Mouse (Mus musculus) CH12.LX (cell line): ENCODE data around the gene Slc17a9. TPM values are rescaled to one million over a fixed set of nuclear protein-coding genes. Genes with fewer than 3 reads are reported as not detected.

Source experiments
- DNase-seq: peaks from one replicate; pipeline ENCODE4 v3.0.0-alpha.2; 2013; ENCODE audit errors: extremely low read depth
- H3K27ac ChIP-seq: 2 replicates; pipeline ENCODE4 v1.5.1; 2012; ENCODE audit warnings: low read depth, mild to moderate bottlenecking, control low read depth, moderate library complexity; ENCODE audit not compliant: insufficient read depth
- H3K27me3 ChIP-seq: replicated peaks from 2 replicates; pipeline ENCODE3; 2012; ENCODE audit warnings: inconsistent platforms
- H3K36me3 ChIP-seq, 2 experiments: replicated peaks in 1 of 2; 2 replicates each; pipeline versions ENCODE3 to v1.6.1; 2012; ENCODE audit warnings: inconsistent platforms in 1 of 2, low read length in 1 of 2, mild to moderate bottlenecking in 1 of 2, mixed read lengths in 1 of 2, moderate library complexity in 1 of 2; ENCODE audit not compliant: control insufficient read depth in 1 of 2, insufficient read depth in 1 of 2
- H3K4me1 ChIP-seq, 2 experiments: 2 replicates each; pipeline ENCODE4 v1.6.1; 2012; ENCODE audit warnings: inconsistent platforms in 1 of 2, moderate library complexity in 1 of 2; ENCODE audit not compliant: insufficient read depth in 2 of 2, control insufficient read depth in 1 of 2
- H3K4me2 ChIP-seq: 2 replicates; pipeline ENCODE4 v1.6.1; 2012; ENCODE audit warnings: low read depth, mild to moderate bottlenecking, control low read depth; ENCODE audit not compliant: poor library complexity, insufficient read depth, severe bottlenecking
- H3K4me3 ChIP-seq, 3 experiments: fragments of 150-350 bp in 1 of 3; sonication (generic) in 1 of 3; replicated peaks in 1 of 3; 2 replicates each; pipeline versions ENCODE3 to v1.5.1; 2011 to 2012; ENCODE audit warnings: low read depth in 2 of 3, low read length in 2 of 3, mild to moderate bottlenecking in 2 of 3, moderate library complexity in 2 of 3, control low read depth in 1 of 3, improper control_type of control experiment in 1 of 3, inconsistent platforms in 1 of 3, mixed read lengths in 1 of 3; ENCODE audit not compliant: poor library complexity in 1 of 3
- H3K79me2 ChIP-seq: replicated peaks from 2 replicates; pipeline ENCODE4 v1.6.1; 2012; ENCODE audit warnings: mild to moderate bottlenecking, moderate library complexity; ENCODE audit not compliant: control insufficient read depth, poor library complexity, insufficient read depth, severe bottlenecking; ENCODE audit errors: extremely low read depth
- H3K9ac ChIP-seq: 2 replicates; pipeline ENCODE4 v1.6.1; 2012; ENCODE audit warnings: low read depth, mild to moderate bottlenecking, control low read depth, moderate library complexity; ENCODE audit not compliant: insufficient read depth
- H3K9me3 ChIP-seq: replicated peaks from 2 replicates; pipeline ENCODE3; 2012; ENCODE audit warnings: low read length, inconsistent platforms, mixed read lengths
- CHD1 ChIP-seq: IDR thresholded peaks from 2 replicates; pipeline ENCODE4 v1.6.1; 2012; ENCODE audit warnings: low read depth, low read length, improper control_type of control experiment, inconsistent platforms
- E2F4 ChIP-seq: IDR thresholded peaks from 2 replicates; pipeline ENCODE4 v1.6.1; 2011; ENCODE audit warnings: low read depth, low read length, improper control_type of control experiment; ENCODE audit not compliant: insufficient replicate concordance
- EP300 ChIP-seq: IDR thresholded peaks from 2 replicates; pipeline ENCODE4 v1.6.1; 2011; ENCODE audit warnings: low read length, improper control_type of control experiment
- GABPA ChIP-seq: IDR thresholded peaks from 2 replicates; pipeline ENCODE4 v1.6.1; 2012; ENCODE audit warnings: low read depth, low read length, improper control_type of control experiment, inconsistent platforms; ENCODE audit not compliant: insufficient replicate concordance
- IRF4 ChIP-seq: IDR thresholded peaks from 2 replicates; pipeline ENCODE4 v1.6.1; 2014; ENCODE audit warnings: low read depth, mild to moderate bottlenecking, inconsistent platforms, low read length, improper control_type of control experiment
- JUND ChIP-seq: conservative IDR thresholded peaks from 2 replicates; pipeline ENCODE4 v1.6.1; 2011; ENCODE audit warnings: low read depth, low read length, improper control_type of control experiment
- MAX ChIP-seq: IDR thresholded peaks from 2 replicates; pipeline ENCODE4 v1.6.1; 2011; ENCODE audit warnings: low read length, improper control_type of control experiment
- MXI1 ChIP-seq: IDR thresholded peaks from 2 replicates; pipeline ENCODE4 v1.6.1; 2011; ENCODE audit warnings: mild to moderate bottlenecking, low read depth, low read length, improper control_type of control experiment
- MYC ChIP-seq: IDR thresholded peaks from 2 replicates; pipeline ENCODE4 v1.6.1; 2011; ENCODE audit warnings: low read depth, mild to moderate bottlenecking, improper control_type of control experiment, low read length
- NELFE ChIP-seq: IDR thresholded peaks from 2 replicates; pipeline ENCODE4 v1.6.1; 2011; ENCODE audit warnings: low read depth, low read length, improper control_type of control experiment
- POLR2AphosphoS2 ChIP-seq: IDR thresholded peaks from 2 replicates; pipeline ENCODE4 v1.6.1; 2011; ENCODE audit warnings: low read depth, low read length, improper control_type of control experiment
- RAD21 ChIP-seq: IDR thresholded peaks from 2 replicates; pipeline ENCODE4 v1.6.1; 2011; ENCODE audit warnings: low read depth, mild to moderate bottlenecking, low read length, improper control_type of control experiment, moderate library complexity
- SIN3A ChIP-seq: IDR thresholded peaks from 2 replicates; pipeline ENCODE4 v1.6.1; 2012; ENCODE audit warnings: low read length, improper control_type of control experiment, inconsistent platforms
- SMC3 ChIP-seq: IDR thresholded peaks from 2 replicates; pipeline ENCODE4 v1.6.1; 2011; ENCODE audit warnings: low read depth, low read length, improper control_type of control experiment
- TBP ChIP-seq: conservative IDR thresholded peaks from 2 replicates; pipeline ENCODE4 v1.6.1; 2011; ENCODE audit warnings: low read depth, low read length, improper control_type of control experiment
- USF1 ChIP-seq: IDR thresholded peaks from 2 replicates; pipeline ENCODE4 v1.6.1; 2014; ENCODE audit warnings: low read depth, mild to moderate bottlenecking, inconsistent platforms, low read length, improper control_type of control experiment
- USF2 ChIP-seq: conservative IDR thresholded peaks from 2 replicates; pipeline ENCODE4 v1.6.1; 2011; ENCODE audit warnings: low read depth, low read length, improper control_type of control experiment
- ZKSCAN1 ChIP-seq: IDR thresholded peaks from 2 replicates; pipeline ENCODE4 v1.6.1; 2012; ENCODE audit warnings: low read depth, inconsistent platforms, low read length, improper control_type of control experiment, borderline replicate concordance
- ZNF384 ChIP-seq: IDR thresholded peaks from 2 replicates; pipeline ENCODE4 v1.6.1; 2012; ENCODE audit warnings: low read depth, low read length, improper control_type of control experiment, inconsistent platforms
- dilution Hi-C: fragments of 300-500 bp; cut with MboI; formaldehyde crosslinking; loops from 2 replicates; pipeline ENCODE4 v1.14.3; 2020; ENCODE audit warnings: low sequenced_read_pairs; ENCODE audit not compliant: extremely low pct_unique_long_range_greater_than_20kb, extremely low pct_ligation_motif_present
- in situ Hi-C: fragments of 300-500 bp; cut with MboI; formaldehyde crosslinking; loops from 3 replicates; pipeline ENCODE4 v1.14.3; 2019; ENCODE audit warnings: low sequenced_read_pairs, low pct_ligation_motif_present, low pct_unique_long_range_greater_than_20kb, mixed read lengths
- polyA plus RNA-seq: library from polyadenylated mRNA; unstranded; fragments of >175 nt; gene quantifications from 2 replicates; pipeline ENCODE4 v1.2.1, GENCODE M21; 2012; ENCODE audit warnings: low read depth; ENCODE audit not compliant: insufficient read length
- total RNA-seq, 2 experiments: library from RNA; depleted of rRNA; stranded (reverse); fragments of 300-350 nt in 1 of 2; fragments of >200 nt in 1 of 2; gene quantifications; 2 replicates each; pipeline ENCODE4 v1.2.3; 2012 to 2014

The Slc17a9 gene
- total and polyA plus RNA-seq, 3 experiments = 7.2 to 23.7 (median 13.4) TPM

- TF ChIP-seq GABPA (no peak), MAX (0 out of 2 replicates have a peak, but pooled peaks have one; percentile 15)
- TF ChIP-seq, all 38 proteins: peak for 9
These were observed 46.4 kb upstream of the Slc17a9 start (continued) for GRCm38 (mm10) chr2:180678609-180679140.

- Histone ChIP-seq H3K9me3 (no peaks in the 10 kb centered on the region), H3K79me2 (0 out of 2 replicates have a peak, but pooled peaks cover 3% of the 10 kb centered on the region), H3K4me2 (no peak overlapping the region), H3K9ac (no peak overlapping the region), H3K4me1 (peaks cover 0 to 3% of the 10 kb centered on the region in 2 experiments; a peak in 1 of 4 replicates), H3K27ac (no peak overlapping the region), H3K27me3 (no peaks in the 10 kb centered on the region), H3K36me3 (peaks cover 52 to 88% of the 10 kb centered on the region in 2 experiments), H3K4me3 (no peak overlapping the region)
- DNase-seq = no peak
- dilution Hi-C loops (no loop called here), in situ Hi-C loops (no loop called here)
- TF ChIP-seq MYC (no peak), RAD21 (no peak), SIN3A (no peak), ZNF384 (no peak), MXI1 (no peak), JUND (no peak), USF2 (no peak), CHD1 (no peak)
These were observed 43.8 kb upstream of the Slc17a9 start for GRCm38 (mm10) chr2:180681225-180681624.

GRCm38 (mm10) chr2:180683524-180683923 lies 41.5 kb upstream of the Slc17a9 start:
- Histone ChIP-seq H3K79me2 (no peaks in the 10 kb centered on the region), H3K4me2 (no peak overlapping the region), H3K4me1 (peaks cover 0 to 3% of the 10 kb centered on the region in 2 experiments; a peak in 1 of 4 replicates), H3K27ac (no peak overlapping the region), H3K9ac (no peak overlapping the region), H3K36me3 (peaks cover 71 to 94% of the 10 kb centered on the region in 2 experiments), H3K4me3 (no peak overlapping the region), H3K9me3 (no peaks in the 10 kb centered on the region), H3K27me3 (no peaks in the 10 kb centered on the region)
- dilution Hi-C loops = no loop called here
- in situ Hi-C loops = no loop called here
- TF ChIP-seq POLR2AphosphoS2 = no peak
- no peak for TF ChIP-seq E2F4
- TF ChIP-seq TBP = no peak
- TF ChIP-seq ZNF384 = no peak
- no peak for TF ChIP-seq ZKSCAN1
- TF ChIP-seq EP300 = no peak
- TF ChIP-seq USF1 = no peak
- TF ChIP-seq CHD1 = no peak
- TF ChIP-seq MYC = no peak
- TF ChIP-seq MAX = no peak
- TF ChIP-seq IRF4 = no peak
- no peak for TF ChIP-seq SMC3
- no peak for TF ChIP-seq NELFE
- DNase-seq = no peak
